Mouse (Mus musculus) kidney, adult 8-10 months (tissue): ENCODE measurements around the gene Jarid2.

ENCODE experiments used
- DNase-seq, 2 experiments: peaks; one replicate each; pipeline ENCODE4 v3.0.0; 2022

Jarid2 gene

DNA sequence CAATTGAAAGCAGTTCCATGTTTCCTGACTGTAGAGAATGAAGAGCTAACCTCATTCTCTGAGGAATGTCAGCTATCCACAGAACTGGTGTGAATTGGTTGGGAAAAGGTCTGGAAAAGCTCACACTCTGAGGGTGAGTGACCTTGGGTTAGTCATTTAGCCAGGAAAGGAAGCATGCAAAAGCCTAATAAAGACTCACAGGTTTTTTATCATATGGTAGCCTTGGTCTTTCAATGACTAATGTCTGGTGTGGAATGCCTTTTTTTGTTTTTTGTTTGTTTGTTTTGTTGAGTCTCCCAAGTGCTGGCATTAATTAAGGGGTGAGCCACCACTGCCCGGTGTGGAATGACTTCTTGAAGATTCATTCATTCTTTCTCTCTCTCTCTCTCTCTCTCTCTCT is 55.3 kb downstream of the Jarid2 start:
- no peak for DNase-seq

DNA sequence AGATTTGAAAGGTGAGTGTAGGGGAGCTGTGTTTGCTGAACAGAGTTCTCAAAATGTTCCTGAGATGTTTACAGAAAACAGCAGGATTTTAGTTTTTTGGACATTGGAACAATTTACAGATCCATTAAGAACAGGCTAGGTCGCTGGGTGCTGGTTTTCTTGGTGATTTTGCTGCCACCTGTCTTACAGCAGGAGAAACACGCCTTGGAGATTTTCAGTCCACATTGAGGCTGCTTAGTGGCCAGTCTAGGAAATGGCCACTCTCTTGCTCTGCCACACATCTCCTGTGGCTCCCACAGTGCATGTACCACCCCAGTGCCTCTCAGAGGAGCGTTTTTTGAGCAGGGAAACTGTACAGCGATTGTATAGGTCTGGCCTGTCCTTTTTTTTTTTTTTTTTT is 57.0 kb downstream of the Jarid2 start:
- DNase-seq: peak; percentile 37 to 47

DNA sequence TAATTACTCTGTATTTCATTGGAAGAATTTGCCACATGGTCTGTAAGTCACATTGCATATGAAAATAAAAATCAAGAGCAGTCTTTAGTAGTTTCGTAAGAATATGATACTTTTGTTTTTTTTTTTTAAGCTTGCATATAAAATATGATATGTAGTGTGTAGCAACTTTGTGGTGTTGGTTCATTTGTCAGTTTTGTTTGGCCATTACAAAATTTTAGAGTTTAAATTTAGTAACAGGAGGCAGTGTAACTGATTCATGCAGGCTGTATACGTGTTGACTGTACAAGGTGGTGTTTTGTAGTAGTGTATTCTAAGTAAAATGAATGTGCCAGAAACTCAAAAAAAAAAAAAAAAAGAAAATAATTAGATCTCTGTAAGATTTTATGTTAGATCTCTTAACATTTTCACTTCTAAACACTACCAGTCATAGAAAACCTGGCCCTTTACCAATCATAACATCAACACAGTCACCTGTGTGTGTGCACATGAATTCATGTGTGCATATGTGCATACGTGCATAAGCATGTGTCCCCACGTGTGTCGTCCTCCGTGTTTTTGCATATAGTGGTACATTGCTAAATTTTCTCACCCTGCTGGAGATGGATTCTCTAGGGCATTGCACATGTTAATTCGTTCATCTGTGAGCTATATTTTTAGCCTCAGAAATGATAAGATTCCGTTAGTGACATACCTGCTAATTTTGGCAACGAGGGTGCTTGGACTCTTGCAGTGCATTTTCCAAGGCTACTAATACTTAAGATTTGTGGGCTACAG is 59.3 kb downstream of the Jarid2 start:
- no peak for DNase-seq

DNA sequence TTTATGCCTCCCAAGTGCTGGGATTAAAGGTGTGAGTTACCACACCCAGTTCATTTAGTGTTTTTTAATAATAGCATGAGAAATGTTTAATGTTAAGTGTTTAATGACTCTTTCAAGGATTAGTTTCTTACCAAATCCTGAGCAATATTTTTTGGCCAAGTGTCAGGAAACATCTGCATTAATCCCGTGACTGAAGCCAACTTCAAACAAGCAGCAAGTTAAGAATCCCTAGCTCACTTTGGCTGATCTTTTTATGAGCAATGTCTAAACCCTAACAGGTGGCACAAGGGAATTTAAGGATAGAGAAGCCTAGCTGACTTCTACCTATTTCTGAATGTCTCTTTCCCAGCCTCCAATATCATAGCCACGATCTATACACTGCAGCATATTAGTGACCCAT is 60.7 kb downstream of the Jarid2 start:
- DNase-seq: no peak

DNA sequence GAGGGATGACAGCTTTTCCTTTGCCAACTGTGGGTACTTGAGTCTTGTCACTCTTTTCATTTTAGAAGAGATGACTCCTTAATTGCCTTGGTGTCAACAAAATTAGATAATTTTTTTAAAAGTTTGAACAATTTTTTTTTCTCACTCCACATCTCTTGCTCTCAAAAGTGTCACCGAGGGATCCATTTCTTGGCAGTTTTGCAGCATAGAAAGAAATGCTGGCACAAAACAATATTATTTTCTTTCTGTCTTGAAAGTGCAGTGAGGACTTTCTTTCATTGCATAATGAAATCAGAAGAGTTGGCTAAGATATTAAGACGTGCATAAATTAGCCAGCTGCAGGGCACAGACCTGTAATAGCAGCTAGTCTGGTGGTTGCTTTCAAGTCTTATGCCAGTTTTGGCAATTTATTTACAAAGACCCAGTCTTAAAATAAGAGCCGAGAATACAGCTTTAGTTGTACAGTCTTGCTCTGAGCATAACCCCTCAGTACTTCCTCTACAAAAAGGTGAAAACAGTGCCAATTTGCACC is 63.2 kb downstream of the Jarid2 start:
- no peak for DNase-seq

DNA sequence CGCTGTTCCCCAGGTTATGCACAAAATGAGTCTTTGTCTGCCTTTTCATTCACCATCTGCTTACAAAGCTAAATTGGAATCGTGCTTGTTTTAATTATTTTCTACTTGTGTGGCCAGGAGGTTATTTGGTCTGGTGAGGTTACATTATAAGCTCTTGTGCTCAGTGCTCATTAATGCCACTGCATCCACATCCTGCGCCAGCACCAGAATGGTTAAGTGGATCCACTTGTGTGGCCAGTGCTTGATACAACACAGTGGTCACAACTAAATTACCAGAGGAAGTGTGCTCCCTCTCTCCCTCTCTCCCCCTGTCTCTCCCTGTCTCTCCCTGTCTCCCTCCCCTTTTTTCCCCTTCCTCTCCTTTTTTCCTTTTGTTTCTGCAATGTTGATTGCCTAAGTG is 66.6 kb downstream of the Jarid2 start:
- no peak for DNase-seq

DNA sequence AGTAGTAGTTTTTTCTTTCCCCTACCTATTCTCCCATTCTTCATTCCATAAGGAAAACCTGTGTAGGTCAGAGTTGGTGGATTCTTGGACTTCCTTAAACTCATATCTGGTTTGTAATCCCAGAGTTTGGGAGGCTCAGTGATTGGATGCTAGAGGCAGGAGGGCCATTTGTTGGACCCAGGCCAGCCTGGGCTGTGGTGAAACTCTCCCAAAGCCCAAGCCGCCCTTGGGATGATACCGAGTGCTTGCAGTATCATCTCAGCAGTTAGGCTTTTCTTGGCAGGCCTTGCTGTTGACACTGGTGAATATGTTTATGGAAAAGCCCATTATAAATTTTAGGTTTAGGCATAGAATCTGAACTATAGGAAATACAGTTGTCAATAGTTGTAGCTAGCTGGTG is 67.5 kb downstream of the Jarid2 start:
- DNase-seq: no peak

DNA sequence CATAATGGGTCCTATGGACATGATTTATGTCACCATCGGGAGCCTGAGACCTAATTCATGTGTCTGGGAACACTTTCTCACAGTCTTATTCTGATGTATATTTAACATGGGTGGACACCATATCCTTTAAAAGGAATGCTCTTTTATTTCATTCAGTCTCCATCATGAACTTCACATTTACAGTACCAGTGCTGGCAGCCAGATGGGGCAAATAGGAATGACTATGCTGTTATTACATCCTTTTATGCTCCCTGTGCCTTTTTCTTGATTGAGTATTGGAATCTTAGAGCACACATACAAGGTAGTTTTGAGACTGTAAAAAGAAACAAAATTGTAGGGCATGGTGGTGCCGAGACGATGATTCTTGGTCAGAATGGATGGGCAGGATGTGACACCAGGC is 69.0 kb downstream of the Jarid2 start:
- DNase-seq: no peak

DNA sequence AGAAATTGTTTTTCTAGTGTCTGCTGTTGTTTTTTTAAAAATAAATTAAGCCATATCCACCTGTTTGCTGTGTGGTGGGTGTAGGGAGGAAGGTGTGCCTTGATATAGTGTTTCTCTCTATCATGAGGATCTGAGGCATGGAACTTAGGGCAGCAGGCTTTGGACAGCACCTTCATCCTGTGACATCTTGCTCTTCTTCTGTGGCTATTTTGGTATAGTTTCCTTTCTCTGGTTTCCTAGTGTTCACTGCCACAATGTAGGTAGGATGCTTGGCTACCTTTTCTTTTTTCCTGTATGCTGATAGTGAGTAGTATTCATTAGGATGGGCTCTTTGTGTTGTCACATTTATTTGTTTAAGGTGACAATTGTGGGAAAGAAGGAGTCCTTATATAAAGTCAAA is 69.9 kb downstream of the Jarid2 start:
- no peak for DNase-seq

DNA sequence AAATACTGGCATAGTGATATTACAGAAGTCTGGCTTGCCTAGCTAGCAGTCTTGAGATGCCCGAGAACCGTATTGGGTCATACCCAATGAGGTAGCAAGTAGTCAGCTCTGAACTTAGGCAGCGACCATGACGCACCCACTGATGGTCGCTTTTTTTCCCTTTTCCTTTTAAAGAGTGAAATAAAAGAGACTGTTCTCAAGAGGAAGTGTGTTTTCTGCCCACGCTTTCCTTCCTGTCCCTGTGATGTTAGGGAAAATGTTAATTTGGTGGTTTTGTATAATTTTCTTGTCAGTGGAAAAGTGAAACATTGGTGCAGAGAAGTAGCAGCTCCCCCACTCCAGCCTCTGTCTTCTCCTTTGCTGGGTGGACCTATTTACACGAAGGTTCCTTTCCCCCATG is 70.8 kb downstream of the Jarid2 start:
- no peak for DNase-seq

DNA sequence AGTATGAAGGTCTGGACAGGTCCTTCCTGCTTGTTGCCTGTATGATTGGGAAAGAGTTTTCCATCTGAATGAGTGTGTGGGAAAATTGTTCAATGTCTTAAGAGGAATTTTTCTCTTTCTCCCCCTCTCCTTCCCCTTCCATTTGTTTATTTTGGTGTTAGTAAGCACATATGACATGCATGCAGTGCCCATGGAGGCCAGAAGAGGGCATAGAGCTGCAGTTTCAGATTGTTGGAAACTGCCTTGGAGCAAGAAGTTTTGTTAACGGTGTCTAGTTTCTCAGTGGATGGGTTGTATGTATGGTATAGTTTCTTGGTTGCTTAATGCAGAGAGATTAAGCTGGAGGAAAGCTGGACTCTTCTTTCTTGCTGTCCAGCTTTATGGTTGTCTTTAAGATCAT is 75.6 kb downstream of the Jarid2 start:
- DNase-seq: peak in 1 of 2 experiments; percentile 55

DNA sequence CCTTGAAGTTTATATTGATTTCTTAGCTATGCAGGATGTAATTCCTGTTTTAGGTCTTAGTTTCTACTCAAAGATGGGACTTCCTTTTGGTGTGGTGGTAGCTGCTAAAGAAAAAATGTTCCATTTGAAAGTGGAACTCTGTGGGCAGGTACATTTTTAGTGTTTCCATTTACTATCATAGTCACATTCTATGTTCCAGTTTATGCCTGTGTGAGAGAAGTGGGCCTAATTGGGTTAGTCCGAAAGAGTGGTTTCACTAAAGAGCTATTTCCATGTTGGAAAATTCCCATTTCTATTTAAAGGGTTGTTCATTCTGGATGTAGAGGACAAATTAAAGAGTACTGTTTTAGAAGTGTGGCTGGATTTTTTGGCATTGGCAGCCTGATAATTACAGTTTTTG is 79.0 kb downstream of the Jarid2 start:
- DNase-seq: no peak

DNA sequence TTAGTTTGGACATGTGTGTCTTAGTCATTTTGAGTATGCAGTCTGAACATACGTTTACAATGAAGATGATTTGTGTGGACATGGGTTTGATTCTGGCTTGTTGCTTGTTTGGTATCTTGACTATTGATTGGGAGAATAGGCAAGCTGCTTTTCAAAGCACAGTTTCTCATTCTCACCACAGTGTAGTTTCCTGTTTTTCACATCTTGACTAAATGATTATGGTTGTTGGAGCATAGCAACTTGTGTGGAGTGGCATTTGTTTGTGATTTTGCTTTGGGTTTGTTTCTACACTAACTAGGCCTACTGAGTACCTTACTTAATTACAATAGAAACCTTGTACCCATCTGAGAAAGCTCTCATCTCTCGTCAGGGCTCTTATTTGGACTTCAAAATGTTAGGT is 81.7 kb downstream of the Jarid2 start:
- DNase-seq: no peak

DNA sequence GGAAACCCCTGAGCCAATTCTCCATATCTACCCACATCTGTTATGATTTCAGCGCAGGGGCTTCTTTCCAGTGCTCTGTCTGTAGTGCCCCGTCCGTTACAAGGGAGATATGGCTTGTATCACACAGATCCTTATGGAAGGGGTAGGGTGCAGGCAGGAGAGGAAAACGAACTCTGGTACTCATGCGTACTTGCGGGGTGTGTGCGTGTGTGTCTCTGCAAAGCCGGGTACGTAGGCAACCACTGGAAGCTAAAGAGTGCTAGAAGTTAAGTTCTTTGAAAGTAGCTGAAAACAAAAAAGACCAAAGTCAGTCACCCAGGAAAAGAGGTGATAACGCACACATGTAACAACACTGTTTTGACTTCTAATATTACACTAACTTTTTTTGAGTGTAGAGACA is 82.3 kb downstream of the Jarid2 start:
- DNase-seq: no peak

DNA sequence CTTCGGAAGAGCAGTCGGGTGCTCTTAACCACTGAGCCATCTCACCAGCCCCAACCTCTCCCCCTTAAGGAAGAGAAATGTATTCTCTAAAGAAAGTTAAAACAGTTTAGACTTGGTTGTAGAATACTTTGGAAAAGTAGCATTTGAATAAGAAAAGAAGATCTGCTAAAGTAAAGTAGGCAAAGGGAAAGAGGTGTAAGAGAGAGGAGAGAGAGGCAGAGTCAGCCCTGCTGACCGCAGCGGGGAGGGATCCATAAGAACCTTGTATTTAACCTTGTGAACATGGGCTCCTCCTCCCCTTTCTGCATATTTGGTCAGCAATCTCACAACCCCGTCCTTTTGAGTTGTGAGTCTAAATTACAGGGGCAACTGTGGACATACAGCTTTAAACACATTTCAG is 83.1 kb downstream of the Jarid2 start:
- DNase-seq: no peak

DNA sequence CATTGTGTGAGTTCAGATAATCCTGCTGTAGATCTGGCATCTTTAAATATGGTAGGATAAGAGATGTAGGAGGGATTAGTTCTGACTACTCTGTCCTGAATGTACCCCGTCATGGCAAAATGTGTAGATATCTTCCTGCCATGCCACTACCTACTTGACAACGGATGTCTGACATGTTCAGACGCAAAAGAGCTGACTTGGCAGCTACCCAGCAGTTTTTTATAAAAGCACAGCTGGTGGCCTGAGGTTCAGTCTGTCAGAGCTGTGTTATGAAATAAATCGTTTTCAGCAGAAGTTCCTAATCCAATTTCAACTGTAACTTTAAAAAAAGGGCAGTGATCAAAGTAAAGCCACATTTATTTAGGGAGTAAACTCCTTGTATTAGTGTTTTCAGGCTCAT is 90.1 kb downstream of the Jarid2 start:
- peak; percentile 47 to 55 for DNase-seq

DNA sequence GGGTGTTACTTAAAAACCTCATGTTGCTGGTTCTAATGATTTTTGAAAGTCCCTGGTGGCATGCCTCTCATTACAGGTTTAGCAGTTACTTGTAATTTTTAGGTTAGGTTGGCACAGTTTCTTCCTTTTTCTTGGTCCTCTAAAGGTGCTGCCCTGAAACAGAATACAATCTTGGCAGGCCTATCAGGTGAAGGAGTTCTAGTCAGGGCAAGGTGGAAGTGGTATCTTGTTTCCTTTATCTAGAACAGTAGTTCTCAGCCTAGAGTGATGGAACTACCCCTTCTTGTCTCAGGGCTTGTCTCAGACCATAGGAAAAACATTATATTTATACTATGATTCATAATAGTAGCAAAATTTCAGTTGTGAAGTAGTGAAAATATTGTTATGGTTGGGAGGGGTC is 93.3 kb downstream of the Jarid2 start:
- DNase-seq: no peak

DNA sequence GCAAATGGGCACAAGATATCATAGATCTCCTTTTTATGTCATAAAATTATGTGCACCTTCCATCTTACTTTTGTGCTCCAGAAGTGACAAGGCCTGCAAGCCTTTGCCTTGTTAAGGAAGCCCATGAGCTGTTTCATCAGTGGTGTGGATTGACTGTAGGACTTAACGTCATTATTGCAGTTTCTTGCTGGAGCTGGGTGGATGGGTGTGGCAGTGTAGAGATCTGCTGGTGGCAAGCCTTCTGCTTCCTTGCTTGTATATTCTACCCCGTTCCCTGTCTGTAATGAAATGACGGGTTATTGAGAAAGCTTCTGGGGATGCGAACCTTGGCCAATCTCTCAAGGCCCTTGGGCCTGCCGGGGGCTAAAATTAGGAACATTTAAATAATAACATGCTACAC is 99.6 kb downstream of the Jarid2 start:
- no peak for DNase-seq

DNA sequence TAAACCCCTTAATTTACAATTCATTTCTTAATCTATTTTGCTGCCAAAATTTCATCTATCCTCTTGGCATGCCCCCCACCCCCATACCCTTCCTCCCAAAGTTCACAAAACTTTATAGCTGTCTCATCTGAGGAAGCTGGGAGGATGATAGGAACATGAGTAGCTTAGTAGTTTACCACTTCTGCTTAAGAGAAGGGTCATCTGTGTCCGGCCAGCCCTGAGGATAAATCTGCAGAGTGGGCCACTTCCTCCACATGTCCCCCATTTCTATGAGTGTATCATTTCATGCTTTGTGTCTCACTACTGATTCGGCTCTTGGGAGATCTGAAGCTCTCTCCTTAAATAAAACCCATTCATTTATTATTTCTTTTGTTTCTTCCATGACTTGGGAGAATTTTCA is 102.8 kb downstream of the Jarid2 start:
- no peak for DNase-seq

DNA sequence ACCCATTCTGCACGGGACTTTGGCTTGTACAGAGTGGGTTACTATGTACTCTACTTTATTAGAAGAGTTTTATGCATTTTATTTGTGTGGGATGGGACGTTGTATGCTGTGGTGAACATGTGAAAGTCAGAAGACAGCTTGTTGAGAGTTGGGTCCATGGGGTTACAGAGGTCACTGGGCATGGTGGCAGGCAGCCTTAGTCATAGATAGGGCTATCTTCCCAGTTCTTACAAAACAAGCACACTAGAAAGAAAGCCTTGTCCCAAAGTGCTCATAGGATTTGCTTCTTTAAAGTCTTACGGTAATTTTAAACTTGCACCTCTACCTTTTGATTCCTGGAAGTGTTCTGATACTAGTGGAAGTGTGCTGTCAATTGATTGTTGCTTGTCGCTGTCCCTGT is 103.6 kb downstream of the Jarid2 start:
- no peak for DNase-seq

DNA sequence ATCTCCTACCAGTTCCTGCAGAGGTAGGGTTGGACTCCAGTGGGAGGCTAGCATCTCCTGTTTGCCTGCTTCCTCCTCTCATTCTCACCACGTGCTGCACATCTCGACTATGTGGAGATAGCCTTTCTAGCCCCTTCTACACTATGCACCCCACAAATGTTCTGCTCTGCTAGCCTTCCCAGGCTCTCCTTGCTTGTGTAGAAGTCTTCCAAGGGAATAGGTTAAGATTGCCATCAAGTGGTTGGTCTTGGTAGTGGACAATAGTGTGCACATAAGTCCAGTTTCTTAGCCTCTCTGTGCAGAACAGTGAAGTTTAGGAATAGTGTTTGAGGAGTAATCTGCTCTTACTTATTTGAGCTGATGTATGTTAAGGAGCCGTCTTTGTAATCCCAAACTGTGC is 104.1 kb downstream of the Jarid2 start:
- peak; percentile 39 to 41 for DNase-seq

DNA sequence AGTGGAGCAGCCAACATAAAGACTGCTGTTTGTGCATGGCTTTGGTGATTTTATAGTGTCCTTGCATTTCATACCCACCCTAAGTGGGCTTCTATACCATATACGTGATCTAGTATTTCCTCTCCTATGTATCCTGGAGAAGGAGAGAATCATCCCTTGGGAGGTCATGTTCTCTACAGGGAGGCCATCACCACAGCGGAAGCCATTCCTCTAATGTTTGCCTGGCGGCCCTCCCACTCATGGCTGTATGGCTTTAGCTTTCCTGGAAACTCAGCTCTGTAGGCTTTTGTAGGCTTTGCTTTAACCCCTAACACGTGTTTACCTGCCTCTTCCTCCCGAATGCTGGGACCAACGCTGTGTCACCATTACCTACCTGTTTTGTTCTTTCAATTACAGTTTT is 108.2 kb downstream of the Jarid2 start:
- DNase-seq: no peak

DNA sequence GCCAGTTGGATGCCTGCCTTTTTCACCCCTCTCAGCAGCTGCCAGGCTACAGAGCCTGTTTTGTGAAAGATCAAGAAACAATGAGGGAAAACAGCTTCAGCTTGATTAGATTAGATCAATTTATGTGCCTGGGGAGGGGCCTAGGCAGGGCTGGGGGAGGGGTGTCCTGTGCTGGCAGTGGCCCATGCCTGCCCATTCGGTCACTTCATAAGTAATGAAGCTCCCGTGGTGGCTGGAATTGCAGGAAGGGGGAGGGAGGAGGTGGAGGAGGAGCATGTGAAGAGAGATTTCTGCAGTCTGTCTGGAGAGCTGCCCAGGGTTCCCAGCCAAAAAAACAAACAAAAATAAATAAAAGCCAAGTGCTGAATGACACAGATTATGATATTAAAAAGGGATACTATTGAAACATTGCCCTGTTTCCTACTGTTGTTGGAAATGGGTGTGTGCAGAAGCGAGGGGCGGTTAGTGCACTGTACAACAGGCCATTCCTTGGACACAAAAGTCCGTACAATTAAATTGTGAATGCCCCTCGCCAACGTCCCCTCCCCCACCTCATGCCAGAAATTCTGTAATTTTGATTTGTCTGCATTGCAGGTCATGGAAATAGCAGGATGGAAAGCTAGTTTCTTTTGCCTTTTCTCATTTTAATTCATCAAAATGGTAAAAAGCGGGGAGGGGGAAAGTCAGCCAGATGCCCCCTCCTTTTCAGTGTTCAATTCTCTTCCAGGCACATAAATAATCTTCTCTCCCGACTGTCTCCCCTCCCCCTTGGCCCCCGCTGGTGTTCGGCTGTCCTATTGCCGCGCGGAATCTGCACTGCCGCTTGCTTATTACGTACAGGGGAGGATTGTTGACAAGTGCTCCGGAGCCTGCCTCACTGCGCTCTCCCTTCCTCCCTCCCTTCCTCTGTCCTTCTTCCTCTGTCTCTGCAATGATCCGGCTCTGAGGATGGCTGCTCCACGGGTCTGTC is 110.9 kb downstream of the Jarid2 start:
- DNase-seq: peak; percentile 89

DNA sequence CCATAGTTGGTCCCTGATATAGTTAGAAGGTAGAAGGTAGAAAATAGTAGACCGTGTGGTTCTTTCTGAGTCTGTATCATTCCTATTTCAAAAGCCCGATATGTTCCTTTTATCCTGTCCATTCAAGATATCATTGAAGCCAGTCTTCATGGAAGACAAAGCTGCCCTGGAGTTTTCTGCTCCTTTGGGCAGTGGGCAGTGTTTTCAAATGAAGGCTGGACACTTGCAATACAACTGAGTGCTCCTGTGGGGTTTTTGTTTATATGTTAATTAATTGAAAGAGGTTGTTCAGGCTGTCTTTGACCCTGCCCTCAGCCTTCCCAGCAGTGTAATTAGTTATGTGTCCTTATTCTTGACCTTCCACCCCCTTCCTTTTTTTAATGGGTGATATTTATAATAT is 122.2 kb downstream of the Jarid2 start:
- DNase-seq: no peak
